ENCODE assay signal across 14 mouse cellular contexts in genomic region chr6:137612071-137612547, GRCm38 (mm10). TPM values are rescaled to one million over a fixed set of nuclear protein-coding genes. Genes with fewer than 3 reads are reported as not detected.
A peak's percentile ranks its signal among the peaks of the same experiment; 100 is the strongest.
DNase-seq lines count a peak whose midpoint lies in the region; ATAC-seq and TF ChIP-seq lines count a peak whose summit lies in the region.
"Had no signal": no experiment of that assay in that cellular context is flagged by ENCODE, and none has a peak within 500 bp of the region (broad histone marks: within the 10 kb centered on the region; RNA-seq: fewer than 3 reads in every experiment).

No protein-coding gene starts in this region.

- no peak for TF ChIP-seq CTCF in forebrain, postnatal 0 days (IDR thresholded peaks at IDR 0.05; ENCODE audit: low read depth)

- H3K4me1 ChIP-seq in forebrain, embryonic 14.5 days (ENCODE audit: control insufficient read depth, insufficient read depth, low read length) = no peaks in the 10 kb centered on the region
- no peaks in the 10 kb centered on the region for H3K4me1 ChIP-seq in forebrain, postnatal 0 days (ENCODE audit: insufficient read depth)

- no peak overlapping the region for H3K4me3 ChIP-seq in forebrain, embryonic 14.5 days (ENCODE audit: low read depth, low read length)
- no peak overlapping the region for H3K4me3 ChIP-seq in forebrain, postnatal 0 days (ENCODE audit: low read depth, low read length)
- H3K4me3 ChIP-seq: erythroblast, embryonic 14.5 days; heart, embryonic 15.5 days; limb, embryonic 10.5 days had no signal

- no peak overlapping the region for H3K9ac ChIP-seq in forebrain, embryonic 14.5 days (ENCODE audit: low read length)
- H3K9ac ChIP-seq in forebrain, postnatal 0 days = no peak overlapping the region
- H3K9ac ChIP-seq: heart, embryonic 15.5 days had no signal

- no peak overlapping the region for H3K4me2 ChIP-seq in forebrain, embryonic 14.5 days (ENCODE audit: low read length)
- no peak overlapping the region for H3K4me2 ChIP-seq in forebrain, postnatal 0 days (ENCODE audit: low read depth)
- H3K4me2 ChIP-seq: heart, embryonic 15.5 days; midbrain, embryonic 11.5 days had no signal

- 79% methylated on average over 2 of the region's 2 CpGs for WGBS in forebrain, embryonic 14.5 days
- 62% methylated on average over 2 of the region's 2 CpGs for WGBS in forebrain, postnatal 0 days

- no peaks in the 10 kb centered on the region for H3K27me3 ChIP-seq in forebrain, embryonic 14.5 days (replicated peaks; ENCODE audit: control insufficient read depth, insufficient read depth, low read length)
- H3K27me3 ChIP-seq in forebrain, postnatal 0 days (ENCODE audit: insufficient read depth, low read length) = no peaks in the 10 kb centered on the region
- H3K27me3 ChIP-seq: heart, embryonic 15.5 days; Patski had no signal

- peak; percentile 23; the same call in 1 of the 2 replicates for ATAC-seq in forebrain, embryonic 14.5 days
- no peak for ATAC-seq in forebrain, postnatal 0 days
- ATAC-seq: Patski had no signal

- DNase-seq in forebrain, embryonic 14.5 days (ENCODE audit: low spot score) = peak; percentile 9
- DNase-seq in forebrain, postnatal 0 days = no peak
- DNase-seq in brain, adult 2 months (ENCODE audit: low read depth, low spot score) = peak; percentile 96
- peak; percentile 6 for DNase-seq in gonadal fat pad, adult 2 months (ENCODE audit: low read depth)
- peak; percentile 76 to 85 for DNase-seq in lung, adult 18-20 months
- DNase-seq in spleen, adult 12 weeks (ENCODE audit: low spot score) = no peak
- no peak for DNase-seq in gastrocnemius, postnatal 36 days
- DNase-seq in layer of hippocampus, adult 9-11 months = no peak
- DNase-seq: thymus, adult 18-20 months had no signal

- H3K36me3 ChIP-seq in forebrain, embryonic 14.5 days (ENCODE audit: control insufficient read depth, insufficient read depth, low read length) = no peaks in the 10 kb centered on the region
- no peaks in the 10 kb centered on the region for H3K36me3 ChIP-seq in forebrain, postnatal 0 days (ENCODE audit: insufficient read depth)
- H3K36me3 ChIP-seq: heart, embryonic 15.5 days; limb, embryonic 10.5 days had no signal

- intact Hi-C loops in gastrocnemius, postnatal 36 days (cut with DNase I) = no loop called here

- no peaks in the 10 kb centered on the region for H3K9me3 ChIP-seq in forebrain, embryonic 14.5 days (replicated peaks; ENCODE audit: control insufficient read depth, low read length)
- no peaks in the 10 kb centered on the region for H3K9me3 ChIP-seq in forebrain, postnatal 0 days (ENCODE audit: low read length)
- H3K9me3 ChIP-seq: heart, embryonic 15.5 days; limb, embryonic 10.5 days had no signal

- no peak overlapping the region for H3K27ac ChIP-seq in forebrain, embryonic 14.5 days (ENCODE audit: low read depth, low read length)
- no peak overlapping the region for H3K27ac ChIP-seq in forebrain, postnatal 0 days (ENCODE audit: low read depth, low read length)
- H3K27ac ChIP-seq: heart, embryonic 15.5 days; limb, embryonic 10.5 days had no signal

RNA-seq across cellular contexts. Expression of gene Eps8, which starts 42.6 kb away (rescaled TPM):
- polyA plus RNA-seq in forebrain, embryonic 14.5 days (2014; fragmentation: Nextera tagmentation; extraction: Ambion mirVana) = 11.4 and 14.3 TPM in 2 replicates
- 23.5 and 26.0 TPM in 2 replicates for total RNA-seq in forebrain, postnatal 0 days (2014; rRNA removed)
- polyA plus RNA-seq in forebrain, postnatal 0 days (2015; fragmentation: Nextera tagmentation; extraction: Ambion mirVana) = 16.4 and 23.7 TPM in 2 replicates
- polyA plus RNA-seq in gonadal fat pad, adult 2 months (2012; rRNA removed) = 13.8 and 18.0 TPM in 2 replicates
- 1 to 10 TPM; 4.5 to 4.6 TPM for total RNA-seq in gastrocnemius, postnatal 36 days (2021)

Comparison
In these comparisons a context has a peak if more than half of its experiments do, and no peak if none do; other contexts are left out.
1. DNase-seq: peak in forebrain, embryonic 14.5 days (single experiment), brain, adult 2 months (single experiment), gonadal fat pad, adult 2 months (single experiment) and lung, adult 18-20 months (2 of 2); none in forebrain, postnatal 0 days (single experiment), spleen, adult 12 weeks (single experiment), gastrocnemius, postnatal 36 days (0 of 2) and layer of hippocampus, adult 9-11 months (single experiment).